Mouse (Mus musculus) cerebellum, adult 8-10 months (tissue): ENCODE results near the gene Coro7.

Experiments
- DNase-seq: peaks from one replicate; pipeline ENCODE4 v3.0.0; 2022

The Coro7 gene

GRCm38 (mm10) chr16:4646831-4647230 is 32.7 kb downstream of the Coro7 start:
- no peak for DNase-seq

- no peak for DNase-seq
Measured at GRCm38 (mm10) chr16:4645867-4646266, 33.7 kb downstream of the Coro7 start.

GRCm38 (mm10) chr16:4643670-4644419 is 35.7 kb downstream of the Coro7 start:
- DNase-seq = peak; percentile 72

- no peak for DNase-seq
Measured at GRCm38 (mm10) chr16:4642937-4643336, 36.6 kb downstream of the Coro7 start.

- DNase-seq = no peak
Measured at GRCm38 (mm10) chr16:4642190-4642589, 37.4 kb downstream of the Coro7 start.

GRCm38 (mm10) chr16:4641119-4641838 is 38.3 kb downstream of the Coro7 start:
- DNase-seq = no peak

- DNase-seq = no peak
Measured at GRCm38 (mm10) chr16:4640267-4641005, 39.1 kb downstream of the Coro7 start.

GRCm38 (mm10) chr16:4639831-4640237 is 39.7 kb downstream of the Coro7 start, which contains the start of the genes Vasn and Dnaja3:
Vasn (plus strand) TSS chr16:4639941.
Dnaja3 (plus strand) TSS chr16:4639989.
- DNase-seq = no peak

- no peak for DNase-seq
Measured at GRCm38 (mm10) chr16:4638891-4639390, 40.6 kb downstream of the Coro7 start.

- no peak for DNase-seq
Measured at GRCm38 (mm10) chr16:4635760-4636159, 43.8 kb downstream of the Coro7 start.

GRCm38 (mm10) chr16:4634681-4635080 is 44.9 kb downstream of the Coro7 start:
- DNase-seq = no peak

GRCm38 (mm10) chr16:4633661-4634060 is 45.9 kb downstream of the Coro7 start:
- no peak for DNase-seq

GRCm38 (mm10) chr16:4632050-4632449 is 47.5 kb downstream of the Coro7 start:
- DNase-seq = no peak

GRCm38 (mm10) chr16:4629950-4630349 is 49.6 kb downstream of the Coro7 start:
- peak; percentile 87 for DNase-seq

- no peak for DNase-seq
Measured at GRCm38 (mm10) chr16:4628898-4629419, 50.6 kb downstream of the Coro7 start.

- DNase-seq = no peak
Measured at GRCm38 (mm10) chr16:4627105-4627504, 52.5 kb downstream of the Coro7 start.

- peak; percentile 88 for DNase-seq
Measured at GRCm38 (mm10) chr16:4624481-4625110, 55.0 kb downstream of the Coro7 start, which contains the start of gene Pam16. Pam16 (minus strand) TSS chr16:4624988.

GRCm38 (mm10) chr16:4624074-4624473 is 55.5 kb downstream of the Coro7 start:
- no peak for DNase-seq

- no peak for DNase-seq
Measured at GRCm38 (mm10) chr16:4616829-4617228, 62.7 kb downstream of the Coro7 start.

- no peak for DNase-seq
Measured at GRCm38 (mm10) chr16:4615297-4615696, 64.3 kb downstream of the Coro7 start.

- no peak for DNase-seq
Measured at GRCm38 (mm10) chr16:4614639-4615038, 64.9 kb downstream of the Coro7 start.

GRCm38 (mm10) chr16:4613736-4614135 is 65.8 kb downstream of the Coro7 start:
- DNase-seq = no peak
